In the genomic region with DNA sequence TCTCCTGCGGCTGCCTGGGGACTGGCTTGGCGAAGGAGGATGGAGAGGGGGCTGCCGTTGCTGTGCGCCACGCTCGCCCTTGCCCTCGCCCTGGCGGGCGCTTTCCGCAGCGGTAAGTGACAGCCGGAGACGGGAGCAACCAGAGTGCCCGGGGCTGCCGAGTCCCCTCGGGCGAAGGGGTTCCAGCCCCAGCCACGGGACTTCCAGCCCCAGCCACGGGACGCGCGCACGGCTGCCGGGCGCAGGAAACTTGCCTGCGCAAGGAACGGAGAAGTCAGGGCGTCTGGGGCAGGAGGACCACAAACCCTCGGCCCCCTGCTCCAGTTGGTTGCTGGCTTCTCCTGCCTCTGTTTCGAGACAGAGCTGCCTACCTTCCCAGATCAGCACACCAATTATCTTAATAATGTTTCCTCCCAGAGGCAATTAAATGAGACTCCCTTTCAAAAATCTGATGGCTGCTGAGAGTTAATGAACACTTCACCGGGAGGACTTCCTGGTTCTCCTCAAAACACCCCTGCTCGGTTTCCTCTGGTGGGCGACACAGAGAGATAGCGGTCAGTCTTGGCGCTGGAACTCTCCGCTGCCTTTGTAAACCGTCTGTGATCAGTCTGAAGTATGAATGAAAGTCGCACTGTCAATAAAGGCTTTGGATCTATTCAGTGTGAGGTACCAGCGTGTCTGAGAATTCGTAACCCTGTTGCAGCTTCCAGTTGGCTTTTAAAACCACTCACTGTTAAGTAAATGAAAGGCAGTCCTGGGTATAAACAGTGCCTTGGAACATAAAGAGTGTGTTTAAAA, we compare ENCODE assay signal across 8 mouse cellular contexts. TPM values are rescaled to one million over a fixed set of nuclear protein-coding genes. Genes with fewer than 3 reads are reported as not detected.
DNase-seq lines count a peak whose midpoint lies in the region; ATAC-seq lines count a peak whose summit lies in the region.

No protein-coding gene starts in this region.

- H3K9me3 ChIP-seq in kidney, embryonic 14.5 days (ENCODE audit: control insufficient read depth, low read length): no peaks in the 10 kb centered on the region
- H3K9me3 ChIP-seq in embryonic facial prominence, embryonic 15.5 days (replicated peaks): no peaks in the 10 kb centered on the region
- no peaks in the 10 kb centered on the region for H3K9me3 ChIP-seq in limb, embryonic 11.5 days (ENCODE audit: control insufficient read depth, low read length)
- no peaks in the 10 kb centered on the region for H3K9me3 ChIP-seq in midbrain, embryonic 14.5 days (ENCODE audit: control insufficient read depth, low read length)

- peaks cover 26% of the 10 kb centered on the region for H3K4me1 ChIP-seq in kidney, embryonic 14.5 days (ENCODE audit: control insufficient read depth, insufficient read depth, low read length)
- peaks cover 20% of the 10 kb centered on the region for H3K4me1 ChIP-seq in embryonic facial prominence, embryonic 15.5 days
- peaks cover 14% of the 10 kb centered on the region for H3K4me1 ChIP-seq in limb, embryonic 11.5 days (ENCODE audit: control insufficient read depth, insufficient read depth, low read length)
- peaks cover 33% of the 10 kb centered on the region for H3K4me1 ChIP-seq in midbrain, embryonic 14.5 days (ENCODE audit: control insufficient read depth, insufficient read depth, low read length)

- no peak for DNase-seq in kidney, adult 11 months
- DNase-seq in Muller cell, postnatal 12 days (ENCODE audit: inconsistent ontology term): peak; percentile 60
- peak; percentile 23 for DNase-seq in heart, postnatal 25 days (ENCODE audit: low spot score)
- DNase-seq in limb, embryonic 11.5 days (ENCODE audit: low spot score): peak; percentile 70
- DNase-seq in midbrain, embryonic 14.5 days: peak; percentile 67
- peak; percentile 64 for DNase-seq in thymus, postnatal 25 days

- peaks cover 8% of the 10 kb centered on the region; the same call in 1 of the 2 replicates for H3K36me3 ChIP-seq in kidney, embryonic 14.5 days (ENCODE audit: control insufficient read depth, insufficient read depth, low read length)
- no peaks in the 10 kb centered on the region for H3K36me3 ChIP-seq in embryonic facial prominence, embryonic 15.5 days
- no peaks in the 10 kb centered on the region for H3K36me3 ChIP-seq in limb, embryonic 11.5 days (ENCODE audit: control insufficient read depth, insufficient read depth, low read length)
- no peaks in the 10 kb centered on the region for H3K36me3 ChIP-seq in midbrain, embryonic 14.5 days (ENCODE audit: control insufficient read depth, insufficient read depth, low read length)

- under 1% methylated on average over 39 of the region's 40 CpGs for WGBS in kidney, embryonic 14.5 days
- under 1% methylated on average over 40 of the region's 40 CpGs for WGBS in embryonic facial prominence, embryonic 15.5 days
- WGBS in limb, embryonic 11.5 days: under 1% methylated on average over 40 of the region's 40 CpGs
- under 1% methylated on average over 40 of the region's 40 CpGs for WGBS in midbrain, embryonic 14.5 days

- peak overlapping the region; percentile 97 for H3K27ac ChIP-seq in kidney, embryonic 14.5 days (ENCODE audit: low read depth, low read length)
- H3K27ac ChIP-seq in embryonic facial prominence, embryonic 15.5 days (replicated peaks): peak overlapping the region; percentile 95
- H3K27ac ChIP-seq in limb, embryonic 11.5 days (replicated peaks; ENCODE audit: low read depth, low read length): peak overlapping the region; percentile 90
- H3K27ac ChIP-seq in midbrain, embryonic 14.5 days (replicated peaks; ENCODE audit: low read depth, low read length): peak overlapping the region; percentile 92

- intact Hi-C loops in heart, postnatal 25 days (cut with DNase I): loop anchor here (2.0 to 5.0 kb wide), 12 partner anchors 77 to 1167 kb away; no protein-coding TSS in a partner anchor

- no peak for ATAC-seq in kidney, embryonic 14.5 days (ENCODE audit: low FRiP score, low TSS enrichment)
- ATAC-seq in embryonic facial prominence, embryonic 15.5 days (ENCODE audit: insufficient number of reproducible peaks, low FRiP score, low TSS enrichment, low read depth): no peak
- no peak for ATAC-seq in limb, embryonic 11.5 days (ENCODE audit: insufficient number of reproducible peaks, low FRiP score, low TSS enrichment, low read depth)
- peak; percentile 51 for ATAC-seq in midbrain, embryonic 14.5 days (ENCODE audit: low FRiP score, low TSS enrichment)

- peak overlapping the region; percentile 98 for H3K4me2 ChIP-seq in kidney, embryonic 14.5 days (replicated peaks; ENCODE audit: low read depth, low read length)
- peak overlapping the region; percentile 97 for H3K4me2 ChIP-seq in embryonic facial prominence, embryonic 15.5 days (replicated peaks)
- peak overlapping the region; percentile 100 for H3K4me2 ChIP-seq in limb, embryonic 11.5 days (ENCODE audit: low read depth, severe bottlenecking)
- peak overlapping the region; percentile 100 for H3K4me2 ChIP-seq in midbrain, embryonic 14.5 days (ENCODE audit: low read length)

- H3K9ac ChIP-seq in kidney, embryonic 14.5 days (ENCODE audit: low read depth, low read length): peak overlapping the region; percentile 97
- peak overlapping the region; percentile 81 for H3K9ac ChIP-seq in embryonic facial prominence, embryonic 15.5 days
- peak overlapping the region; percentile 87 for H3K9ac ChIP-seq in limb, embryonic 11.5 days (ENCODE audit: low read length)
- peak overlapping the region; percentile 81 for H3K9ac ChIP-seq in midbrain, embryonic 14.5 days (replicated peaks; ENCODE audit: low read length)

- H3K27me3 ChIP-seq in kidney, embryonic 14.5 days (ENCODE audit: control insufficient read depth, insufficient read depth, low read length): no peaks in the 10 kb centered on the region
- H3K27me3 ChIP-seq in embryonic facial prominence, embryonic 15.5 days: peaks cover 9% of the 10 kb centered on the region; the same call in 1 of the 2 replicates
- H3K27me3 ChIP-seq in limb, embryonic 11.5 days (ENCODE audit: control insufficient read depth, insufficient read depth, low read length): no peaks in the 10 kb centered on the region
- no peaks in the 10 kb centered on the region; the same call in 1 of the 2 replicates for H3K27me3 ChIP-seq in midbrain, embryonic 14.5 days (ENCODE audit: control insufficient read depth, insufficient read depth, low read length)

- peak overlapping the region; percentile 89 for H3K4me3 ChIP-seq in kidney, embryonic 14.5 days (ENCODE audit: low read length)
- peak overlapping the region; percentile 74 for H3K4me3 ChIP-seq in embryonic facial prominence, embryonic 15.5 days (replicated peaks)
- H3K4me3 ChIP-seq in limb, embryonic 11.5 days (ENCODE audit: low read depth, low read length): peak overlapping the region; percentile 73
- H3K4me3 ChIP-seq in midbrain, embryonic 14.5 days (replicated peaks; ENCODE audit: low read depth, low read length): peak overlapping the region; percentile 76

RNA-seq across cellular contexts. Expression of a gene that starts 1.3 kb away (rescaled TPM):
- 77.1 and 113 TPM in 2 replicates for polyA plus RNA-seq in kidney, embryonic 14.5 days (2014; fragmentation: Nextera tagmentation; extraction: Ambion mirVana)
- polyA plus RNA-seq in embryonic facial prominence, embryonic 15.5 days (2015; fragmentation: Nextera tagmentation; extraction: Ambion mirVana): 107 and 114 TPM in 2 replicates
- total RNA-seq in heart, postnatal 25 days (2021): 100 to 1,000 TPM; 110 to 116 TPM
- polyA plus RNA-seq in limb, embryonic 11.5 days (2014; fragmentation: Nextera tagmentation; extraction: Ambion mirVana): 51.1 and 54.1 TPM in 2 replicates
- 53.8 and 61.7 TPM in 2 replicates for polyA plus RNA-seq in midbrain, embryonic 14.5 days (2014; fragmentation: Nextera tagmentation; extraction: Ambion mirVana)
